Mouse (Mus musculus) lung, embryonic 16.5 days (tissue): ENCODE results near the gene Cluap1. TPM values are rescaled to one million over a fixed set of nuclear protein-coding genes. Genes with fewer than 3 reads are reported as not detected.

Source experiments
- ATAC-seq: fragments of 200-750 bp; cut with Nextera tagmentation; 2 replicates; pipeline ENCODE4 v1.8.0; 2017; ENCODE audit warnings: low read depth, mild to moderate bottlenecking, moderate library complexity
- H3K27ac ChIP-seq: fragments of 300-500 bp; sonication (generic); 2 replicates; pipeline ENCODE4 v1.5.1; 2014; ENCODE audit warnings: mild to moderate bottlenecking, control low read depth, low read length
- H3K27me3 ChIP-seq: fragments of 300-500 bp; sonication (generic); 2 replicates; pipeline ENCODE4 v1.6.1; 2014; ENCODE audit warnings: low read depth, low read length, mixed read lengths; ENCODE audit not compliant: control insufficient read depth, insufficient read depth
- H3K36me3 ChIP-seq: fragments of 300-500 bp; sonication (generic); 2 replicates; pipeline ENCODE4 v1.6.1; 2014; ENCODE audit warnings: low read length; ENCODE audit not compliant: control insufficient read depth, insufficient read depth
- H3K4me1 ChIP-seq: fragments of 300-500 bp; sonication (generic); replicated peaks from 2 replicates; pipeline ENCODE4 v1.6.1; 2014; ENCODE audit warnings: low read length, mixed read lengths; ENCODE audit not compliant: control insufficient read depth, insufficient read depth
- H3K4me2 ChIP-seq: fragments of 300-500 bp; sonication (generic); 2 replicates; pipeline ENCODE4 v1.6.1; 2014; ENCODE audit warnings: low read depth, low read length, control low read depth
- H3K4me3 ChIP-seq: fragments of 300-500 bp; sonication (generic); 2 replicates; pipeline ENCODE4 v1.5.1; 2014; ENCODE audit warnings: mild to moderate bottlenecking, low read length, control low read depth
- H3K9ac ChIP-seq: fragments of 300-500 bp; sonication (generic); 2 replicates; pipeline ENCODE4 v1.6.1; 2014; ENCODE audit warnings: low read length, control low read depth
- H3K9me3 ChIP-seq: fragments of 300-500 bp; sonication (generic); 2 replicates; pipeline ENCODE4 v1.6.1; 2016; ENCODE audit warnings: low read length; ENCODE audit not compliant: control insufficient read depth
- WGBS: fragments of 180-500 bp; shearing (Covaris S2); extraction: QIAGEN DNeasy Blood & Tissue Kit; methylation state at CpG from one replicate; pipeline ENCODE4 v1.1.7; 2014; 5-methylcytosine and 5-hydroxymethylcytosine counted together
- polyA plus RNA-seq: library from polyadenylated mRNA; unstranded; fragments of >200 nt; fragmentation: Nextera tagmentation; extraction: Ambion mirVana; gene quantifications from 2 replicates; pipeline ENCODE4 v1.2.1, GENCODE M21; 2015

The Cluap1 gene
- polyA plus RNA-seq, 1 experiment from 2014 or later, result 23.9 TPM

DNA sequence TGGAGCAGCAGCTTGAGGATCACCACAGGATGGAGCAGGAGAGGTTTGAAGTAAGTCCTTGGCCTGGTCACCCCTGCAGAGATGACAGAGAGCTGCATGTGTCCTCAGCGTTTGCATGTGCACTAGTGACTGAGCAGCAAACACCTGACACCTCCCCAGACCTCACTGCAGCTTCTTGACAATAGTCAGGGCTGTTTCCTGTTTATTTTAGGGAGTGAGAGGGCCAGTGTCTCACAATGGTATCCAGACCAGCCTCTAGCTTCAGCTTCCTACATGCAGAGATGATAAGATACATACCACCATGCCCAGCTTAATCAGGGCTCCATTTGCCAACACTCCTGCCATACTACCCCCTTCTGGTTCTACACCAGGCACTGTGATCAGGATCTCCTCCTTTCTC, 20.0 kb downstream of the Cluap1 start:
- Histone ChIP-seq H3K4me1 (no peaks in the 10 kb centered on the region), H3K4me2 (no peak overlapping the region), H3K9ac (no peak overlapping the region), H3K27ac (no peak overlapping the region), H3K36me3 (peaks cover 17% of the 10 kb centered on the region), H3K9me3 (no peaks in the 10 kb centered on the region), H3K4me3 (no peak overlapping the region), H3K27me3 (no peaks in the 10 kb centered on the region)
- ATAC-seq, result peak; percentile 53
- 39% methylated on average over 1 of the region's 1 CpGs for WGBS

DNA sequence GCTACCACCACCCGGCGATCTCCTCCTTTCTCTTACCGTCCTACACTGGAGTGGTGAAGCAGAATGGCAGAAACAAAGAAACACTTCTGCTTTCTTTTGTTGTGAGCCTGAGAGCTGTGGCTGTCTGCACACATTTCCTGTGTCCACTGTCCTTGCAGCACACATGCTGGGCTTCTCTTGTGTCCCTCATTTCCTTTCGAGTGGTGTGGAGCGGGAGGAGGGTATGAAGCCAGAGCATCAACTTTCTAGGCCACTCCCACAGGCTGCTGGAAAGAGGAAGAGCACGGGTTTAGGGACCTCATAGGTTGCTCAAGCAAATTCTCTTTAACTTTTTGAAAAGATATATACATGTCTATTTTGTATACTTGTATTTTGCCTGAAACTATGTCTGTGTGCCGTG, 20.6 kb downstream of the Cluap1 start:
- H3K4me3 ChIP-seq, result no peak overlapping the region
- H3K9me3 ChIP-seq, result no peaks in the 10 kb centered on the region
- H3K9ac ChIP-seq, result no peak overlapping the region
- H3K36me3 ChIP-seq, result peaks cover 14% of the 10 kb centered on the region
- ATAC-seq, result peak; percentile 67
- no peak overlapping the region for H3K4me2 ChIP-seq
- H3K27ac ChIP-seq, result 0 out of 2 replicates have a peak overlapping the region, but pooled peaks have one; percentile 13
- no peaks in the 10 kb centered on the region for H3K4me1 ChIP-seq
- H3K27me3 ChIP-seq, result no peaks in the 10 kb centered on the region
- WGBS, result 78% methylated on average over 7 of the region's 7 CpGs

DNA sequence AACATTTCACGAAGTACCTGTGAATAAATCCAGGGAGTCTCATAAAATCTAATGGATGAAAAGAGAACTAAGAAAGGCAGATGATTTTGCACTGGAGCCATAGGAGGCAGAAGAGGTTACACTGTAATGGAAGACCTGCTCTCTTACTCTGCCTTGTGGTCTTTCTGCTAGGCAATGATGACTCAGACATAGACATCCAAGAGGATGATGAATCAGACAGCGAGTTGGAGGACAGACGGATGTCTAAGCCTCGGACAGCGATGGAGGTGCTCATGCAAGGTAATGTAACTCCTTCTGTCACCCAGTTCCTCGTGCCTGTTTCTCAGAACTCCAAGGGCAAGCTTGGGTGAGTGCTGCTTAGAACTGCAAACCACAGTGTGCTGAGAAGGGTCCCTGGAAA, 24.9 kb downstream of the Cluap1 start:
- H3K4me2 ChIP-seq, result no peak overlapping the region
- ATAC-seq, result no peak
- H3K27ac ChIP-seq, result no peak overlapping the region
- 90% methylated on average over 6 of the region's 6 CpGs for WGBS
- H3K27me3 ChIP-seq, result no peaks in the 10 kb centered on the region
- no peaks in the 10 kb centered on the region for H3K4me1 ChIP-seq
- H3K9me3 ChIP-seq, result no peaks in the 10 kb centered on the region
- H3K9ac ChIP-seq, result no peak overlapping the region
- H3K36me3 ChIP-seq, result peaks cover 14% of the 10 kb centered on the region
- H3K4me3 ChIP-seq, result no peak overlapping the region

DNA sequence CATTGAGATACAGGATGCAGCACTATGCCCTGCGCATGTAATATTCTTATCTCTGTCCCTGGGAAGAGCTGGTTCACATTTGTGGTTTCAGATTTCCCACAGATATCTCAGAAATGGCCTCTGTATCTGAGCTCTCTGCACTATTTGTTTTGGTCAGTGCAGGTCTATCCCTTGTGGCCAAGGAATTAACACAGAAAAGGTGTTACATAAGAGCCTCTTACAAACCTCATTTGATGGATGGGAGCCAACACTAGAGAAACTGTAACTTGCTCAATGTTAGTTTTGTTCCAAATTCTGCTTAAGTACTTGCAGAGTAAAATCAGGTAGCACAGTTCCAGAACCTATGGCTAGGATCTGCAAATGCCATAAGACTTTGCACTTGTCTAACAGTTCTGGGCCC, 25.5 kb downstream of the Cluap1 start:
- no peak overlapping the region for H3K4me2 ChIP-seq
- no peaks in the 10 kb centered on the region for H3K4me1 ChIP-seq
- H3K36me3 ChIP-seq, result peaks cover 16% of the 10 kb centered on the region
- no peak overlapping the region for H3K9ac ChIP-seq
- no peak overlapping the region for H3K27ac ChIP-seq
- ATAC-seq, result peak; percentile 76
- WGBS, result 84% methylated on average over 1 of the region's 1 CpGs
- no peak overlapping the region for H3K4me3 ChIP-seq
- H3K9me3 ChIP-seq, result no peaks in the 10 kb centered on the region
- H3K27me3 ChIP-seq, result no peaks in the 10 kb centered on the region

DNA sequence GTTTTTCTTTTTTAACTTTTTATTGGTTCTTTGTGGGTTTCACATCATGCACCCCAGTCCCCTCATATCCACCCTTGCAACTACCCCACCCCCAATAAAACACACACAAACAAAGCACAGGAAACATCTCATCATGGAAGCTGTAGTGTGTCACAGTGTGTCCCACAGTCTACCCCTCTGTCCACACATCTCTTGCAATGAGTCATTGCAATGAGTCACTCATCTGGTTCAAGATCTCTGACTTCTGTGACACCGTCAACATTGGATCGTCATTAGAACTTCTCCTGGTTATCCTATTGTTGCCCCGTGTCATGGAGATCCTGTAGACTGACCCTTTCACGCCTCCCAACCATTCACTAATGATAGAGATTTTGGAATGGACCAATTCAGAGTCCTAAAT, 26.1 kb downstream of the Cluap1 start:
- ATAC-seq, result no peak; the same call in 1 of the 2 replicates
- peaks cover 16% of the 10 kb centered on the region for H3K36me3 ChIP-seq
- no peaks in the 10 kb centered on the region for H3K9me3 ChIP-seq
- H3K4me1 ChIP-seq, result no peaks in the 10 kb centered on the region
- no peak overlapping the region for H3K9ac ChIP-seq
- H3K27me3 ChIP-seq, result no peaks in the 10 kb centered on the region
- H3K27ac ChIP-seq, result no peak overlapping the region
- WGBS, result 86% methylated on average over 4 of the region's 4 CpGs
- no peak overlapping the region for H3K4me2 ChIP-seq
- no peak overlapping the region for H3K4me3 ChIP-seq

DNA sequence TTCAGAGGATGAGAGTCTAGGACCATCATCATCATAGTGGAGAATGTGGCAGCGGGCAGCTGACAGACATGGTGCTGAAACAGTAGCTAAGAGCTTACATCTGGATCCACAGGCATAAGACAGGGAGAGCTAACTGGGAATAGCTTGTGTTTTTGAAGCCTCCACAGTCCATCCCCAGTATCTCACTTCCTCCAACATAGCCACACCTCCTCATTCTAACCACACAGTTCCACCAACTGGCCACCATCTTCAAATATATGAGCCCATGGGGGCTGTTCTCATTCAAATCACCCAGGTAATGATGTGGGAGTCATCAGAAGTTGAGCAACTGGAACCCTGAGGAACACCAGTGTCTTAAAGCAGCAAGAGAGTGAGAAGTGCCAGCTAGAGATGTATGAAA, 42.5 kb downstream of the Cluap1 start:
- Histone ChIP-seq H3K9me3 (no peaks in the 10 kb centered on the region), H3K4me3 (no peak overlapping the region), H3K27ac (no peak overlapping the region), H3K4me1 (no peaks in the 10 kb centered on the region), H3K27me3 (no peaks in the 10 kb centered on the region), H3K36me3 (no peaks in the 10 kb centered on the region), H3K9ac (no peak overlapping the region), H3K4me2 (no peak overlapping the region)
- no peak for ATAC-seq
- 81% methylated on average over 1 of the region's 1 CpGs for WGBS

DNA sequence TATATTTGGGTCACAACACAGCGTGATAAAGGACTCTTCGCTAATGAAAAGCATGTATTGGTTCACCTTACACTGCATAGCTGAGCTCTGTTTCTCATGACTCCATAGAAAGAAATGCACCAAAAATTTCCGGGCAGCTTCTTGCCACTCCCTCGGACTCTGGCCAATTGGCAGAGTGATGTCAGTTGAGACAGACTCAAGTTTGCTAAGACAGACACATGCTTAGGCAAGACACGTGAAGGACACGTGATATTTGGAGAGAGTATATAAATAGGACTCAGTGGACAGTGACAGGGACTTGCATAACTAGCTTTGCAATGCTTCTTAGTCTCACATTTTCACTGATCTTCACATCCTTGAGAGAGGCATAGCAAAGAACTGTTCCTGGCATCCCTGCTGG, 47.8 kb downstream of the Cluap1 start:
- no peak overlapping the region for H3K4me2 ChIP-seq
- WGBS, result 75% methylated on average over 6 of the region's 6 CpGs

DNA sequence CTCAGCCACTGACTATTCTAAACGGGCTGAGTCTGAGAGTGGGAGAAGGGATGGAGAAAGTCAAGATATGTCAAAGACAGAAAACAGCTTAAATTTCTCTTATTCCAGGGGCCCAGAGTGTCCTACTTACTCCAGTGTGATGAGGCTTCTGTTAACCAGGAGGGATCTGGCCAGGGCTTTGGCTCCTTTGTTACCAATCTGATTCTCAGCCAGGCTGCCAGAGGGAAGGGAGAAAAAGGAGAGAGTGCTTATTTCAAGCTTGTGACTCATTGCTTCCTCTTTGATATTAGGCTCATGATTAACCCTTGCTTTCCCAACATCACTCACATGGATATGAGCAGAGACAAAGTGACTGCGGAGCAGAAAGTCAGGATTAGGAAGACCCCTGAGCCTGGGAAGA, 50.7 kb downstream of the Cluap1 start:
- H3K36me3 ChIP-seq, result no peaks in the 10 kb centered on the region
- H3K9me3 ChIP-seq, result no peaks in the 10 kb centered on the region
- no peak overlapping the region for H3K4me2 ChIP-seq
- H3K9ac ChIP-seq, result no peak overlapping the region
- ATAC-seq, result no peak
- no peak overlapping the region for H3K4me3 ChIP-seq
- H3K27me3 ChIP-seq, result no peaks in the 10 kb centered on the region
- no peaks in the 10 kb centered on the region for H3K4me1 ChIP-seq
- H3K27ac ChIP-seq, result no peak overlapping the region
- 51% methylated on average over 2 of the region's 2 CpGs for WGBS

More for the DNA sequence above, 47.8 kb downstream of the Cluap1 start:
- no peak overlapping the region for H3K4me3 ChIP-seq
- no peaks in the 10 kb centered on the region for H3K9me3 ChIP-seq
- no peaks in the 10 kb centered on the region for H3K4me1 ChIP-seq
- H3K27me3 ChIP-seq, result no peaks in the 10 kb centered on the region
- no peaks in the 10 kb centered on the region for H3K36me3 ChIP-seq
- H3K9ac ChIP-seq, result no peak overlapping the region
- no peak for ATAC-seq
- no peak overlapping the region for H3K27ac ChIP-seq

DNA sequence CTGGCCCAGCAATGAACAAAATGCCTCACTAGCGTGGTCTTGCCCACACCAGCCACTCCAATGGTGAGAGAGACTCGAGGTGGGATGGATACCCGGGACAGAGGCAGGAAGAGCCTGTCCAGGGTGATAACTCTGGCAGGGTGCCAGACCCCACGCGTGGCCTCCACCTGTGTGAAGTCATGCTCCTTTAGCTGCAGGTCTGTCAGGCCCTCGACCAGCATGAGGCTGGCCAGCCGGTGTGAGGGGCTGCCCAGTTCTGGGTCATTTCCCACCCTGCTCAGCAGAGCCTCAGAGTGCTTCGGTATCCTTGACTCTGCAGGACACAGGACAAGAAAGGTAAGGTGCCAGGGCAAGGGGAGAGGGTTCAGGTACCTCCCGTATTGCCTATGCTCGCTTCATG, 56.4 kb downstream of the Cluap1 start:
- no peaks in the 10 kb centered on the region for H3K36me3 ChIP-seq
- H3K27ac ChIP-seq, result no peak overlapping the region
- no peaks in the 10 kb centered on the region for H3K9me3 ChIP-seq
- WGBS, result 57% methylated on average over 10 of the region's 10 CpGs
- H3K9ac ChIP-seq, result no peak overlapping the region
- no peaks in the 10 kb centered on the region for H3K27me3 ChIP-seq
- no peak overlapping the region for H3K4me3 ChIP-seq
- H3K4me1 ChIP-seq, result no peaks in the 10 kb centered on the region
- no peak overlapping the region for H3K4me2 ChIP-seq
- no peak for ATAC-seq

DNA sequence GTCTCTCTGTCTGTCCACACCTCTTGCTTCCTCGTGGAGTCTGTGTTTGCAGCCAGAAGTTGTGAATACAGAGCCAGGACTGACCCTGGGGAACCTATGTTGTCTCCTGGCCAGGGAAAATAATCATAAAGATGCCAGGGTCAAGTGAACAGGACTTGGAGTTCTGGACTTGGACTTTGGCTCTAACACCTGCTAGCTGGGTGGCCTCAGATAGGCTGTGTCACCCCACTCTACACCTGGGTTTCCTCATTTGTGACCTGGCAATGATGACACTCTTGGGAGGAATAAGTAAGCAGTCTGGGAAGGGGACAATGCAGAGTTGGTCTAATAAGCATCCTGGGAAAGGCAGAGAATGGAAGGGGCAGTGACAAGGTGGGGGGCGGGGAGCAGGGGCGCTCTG, 56.9 kb downstream of the Cluap1 start:
- no peaks in the 10 kb centered on the region for H3K4me1 ChIP-seq
- H3K27ac ChIP-seq, result no peak overlapping the region
- ATAC-seq, result no peak
- WGBS, result 78% methylated on average over 3 of the region's 3 CpGs
- no peaks in the 10 kb centered on the region for H3K36me3 ChIP-seq
- H3K9ac ChIP-seq, result no peak overlapping the region
- no peak overlapping the region for H3K4me3 ChIP-seq
- no peaks in the 10 kb centered on the region for H3K9me3 ChIP-seq
- H3K27me3 ChIP-seq, result no peaks in the 10 kb centered on the region
- no peak overlapping the region for H3K4me2 ChIP-seq
